Mouse (Mus musculus): ENCODE results near the gene Ak2. TPM values are rescaled to one million over a fixed set of nuclear protein-coding genes. Genes with fewer than 3 reads are reported as not detected.

Ak2 gene
- polyA plus RNA-seq, 1 experiment from 2014 or later: 173 TPM

DNA sequence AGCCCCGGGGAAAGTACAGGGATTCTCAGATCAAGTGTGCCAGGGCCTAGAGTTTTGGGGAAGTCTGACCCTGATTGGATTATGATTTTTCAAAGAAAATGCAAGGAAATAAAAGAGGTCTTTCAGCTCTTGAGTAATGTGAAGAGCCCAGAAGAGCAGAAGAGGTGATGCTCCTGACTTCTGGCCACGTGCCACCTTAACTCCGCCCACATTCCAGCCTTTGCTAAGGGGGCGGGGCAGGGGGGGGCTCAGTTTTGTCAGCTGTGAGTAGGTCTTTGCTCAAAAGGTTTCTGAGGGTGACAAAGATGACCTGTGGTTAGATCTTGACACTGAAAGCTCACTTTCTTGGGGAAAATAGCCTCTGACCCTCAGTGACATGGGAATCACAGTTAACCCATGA is 24.6 kb downstream of the Ak2 start:
- Histone ChIP-seq H3K4me3 (ENCODE audit: low read length) (no peak overlapping the region), H3K36me3 (ENCODE audit: control insufficient read depth, insufficient read depth, low read length) (no peaks in the 10 kb centered on the region), H3K9ac (ENCODE audit: low read length) (no peak overlapping the region), H3K9me3 (ENCODE audit: control insufficient read depth, low read length) (no peaks in the 10 kb centered on the region), H3K27me3 (ENCODE audit: control insufficient read depth, insufficient read depth, low read depth, low read length) (no peaks in the 10 kb centered on the region), H3K4me2 (ENCODE audit: low read depth, low read length) (peak overlapping the region; percentile 39), H3K4me1 (replicated peaks; ENCODE audit: control insufficient read depth, insufficient read depth, low read length) (peaks cover 41% of the 10 kb centered on the region), H3K27ac (ENCODE audit: low read length) (no peak overlapping the region)
- WGBS: 17% methylated on average over 4 of the region's 4 CpGs
- ATAC-seq (ENCODE audit: low read depth): no peak

GRCm38 (mm10) chr4:129017150-129017549 is 25.4 kb downstream of the Ak2 start:
- WGBS: 81% methylated on average over 10 of the region's 10 CpGs
- Histone ChIP-seq H3K27me3 (ENCODE audit: control insufficient read depth, insufficient read depth, low read depth, low read length) (no peaks in the 10 kb centered on the region), H3K27ac (ENCODE audit: low read length) (no peak overlapping the region), H3K4me3 (ENCODE audit: low read length) (no peak overlapping the region), H3K4me1 (replicated peaks; ENCODE audit: control insufficient read depth, insufficient read depth, low read length) (peaks cover 46% of the 10 kb centered on the region), H3K4me2 (ENCODE audit: low read depth, low read length) (no peak overlapping the region), H3K9ac (ENCODE audit: low read length) (no peak overlapping the region), H3K36me3 (ENCODE audit: control insufficient read depth, insufficient read depth, low read length) (no peaks in the 10 kb centered on the region), H3K9me3 (ENCODE audit: control insufficient read depth, low read length) (no peaks in the 10 kb centered on the region)
- ATAC-seq (ENCODE audit: low read depth): no peak

DNA sequence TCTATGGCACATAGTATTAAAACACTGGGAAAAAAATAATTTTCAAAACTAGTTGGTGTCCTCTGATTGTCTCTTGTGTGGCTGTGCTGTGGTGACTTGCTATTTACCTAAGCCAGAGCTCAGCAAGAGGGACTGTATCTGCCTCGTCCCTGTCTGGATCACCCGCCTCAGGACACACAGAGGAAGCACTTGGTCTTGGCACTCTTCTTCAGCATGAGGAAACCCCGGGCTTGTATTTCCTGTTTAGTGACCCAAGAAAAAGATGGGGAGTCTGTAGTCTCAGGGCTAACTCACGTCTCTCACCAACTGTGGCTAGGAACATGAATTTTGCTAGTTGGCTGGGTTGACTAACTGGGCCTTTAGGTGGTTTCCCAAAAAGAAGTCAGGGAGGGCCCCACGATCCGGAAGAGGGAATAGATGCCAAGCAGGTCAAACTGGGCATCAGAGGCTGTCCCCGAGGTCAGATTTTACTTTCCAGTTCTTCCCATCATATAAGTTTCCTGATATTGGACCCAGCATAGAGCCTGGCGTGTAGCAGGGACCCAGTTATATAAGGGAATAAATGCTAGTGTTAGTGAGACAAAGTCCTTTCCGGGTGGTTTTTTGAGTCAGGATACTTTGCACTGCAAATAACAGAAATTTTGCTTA is 27.2 kb downstream of the Ak2 start:
- Histone ChIP-seq H3K4me3 (ENCODE audit: low read length) (no peak overlapping the region), H3K27ac (ENCODE audit: low read length) (no peak overlapping the region), H3K9me3 (ENCODE audit: control insufficient read depth, low read length) (no peaks in the 10 kb centered on the region), H3K4me2 (ENCODE audit: low read depth, low read length) (no peak overlapping the region), H3K36me3 (ENCODE audit: control insufficient read depth, insufficient read depth, low read length) (no peaks in the 10 kb centered on the region), H3K9ac (ENCODE audit: low read length) (no peak overlapping the region), H3K4me1 (replicated peaks; ENCODE audit: control insufficient read depth, insufficient read depth, low read length) (peaks cover 36% of the 10 kb centered on the region), H3K27me3 (ENCODE audit: control insufficient read depth, insufficient read depth, low read depth, low read length) (no peaks in the 10 kb centered on the region)
- ATAC-seq (ENCODE audit: low read depth): no peak
- WGBS: 76% methylated on average over 9 of the region's 9 CpGs

DNA sequence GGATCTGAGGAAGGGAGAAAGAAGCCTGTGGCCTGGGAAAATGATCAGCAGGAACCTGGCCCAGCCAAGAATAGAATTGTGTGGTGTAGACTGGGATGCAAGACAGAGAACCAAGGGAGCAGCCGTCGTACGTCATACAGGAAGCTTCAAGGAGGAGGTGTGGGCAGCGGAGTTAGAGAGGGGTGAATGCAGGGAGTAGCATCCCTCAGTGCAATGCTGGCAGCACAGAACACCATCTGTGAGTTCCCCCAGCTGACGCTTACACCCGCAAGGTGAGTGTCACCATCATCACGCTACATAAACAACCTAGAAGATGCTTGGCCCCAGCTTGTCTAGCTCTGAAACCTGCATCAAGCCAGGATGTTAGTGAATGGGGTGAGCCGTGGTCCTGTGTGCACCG is 28.0 kb downstream of the Ak2 start:
- H3K4me2 ChIP-seq (ENCODE audit: low read depth, low read length): no peak overlapping the region
- no peaks in the 10 kb centered on the region for H3K36me3 ChIP-seq (ENCODE audit: control insufficient read depth, insufficient read depth, low read length)
- no peak overlapping the region for H3K27ac ChIP-seq (ENCODE audit: low read length)
- no peak for ATAC-seq (ENCODE audit: low read depth)
- peaks cover 42% of the 10 kb centered on the region for H3K4me1 ChIP-seq (replicated peaks; ENCODE audit: control insufficient read depth, insufficient read depth, low read length)
- H3K27me3 ChIP-seq (ENCODE audit: control insufficient read depth, insufficient read depth, low read depth, low read length): no peaks in the 10 kb centered on the region
- no peak overlapping the region for H3K9ac ChIP-seq (ENCODE audit: low read length)
- no peaks in the 10 kb centered on the region for H3K9me3 ChIP-seq (ENCODE audit: control insufficient read depth, low read length)
- WGBS: 67% methylated on average over 9 of the region's 9 CpGs
- no peak overlapping the region for H3K4me3 ChIP-seq (ENCODE audit: low read length)

DNA sequence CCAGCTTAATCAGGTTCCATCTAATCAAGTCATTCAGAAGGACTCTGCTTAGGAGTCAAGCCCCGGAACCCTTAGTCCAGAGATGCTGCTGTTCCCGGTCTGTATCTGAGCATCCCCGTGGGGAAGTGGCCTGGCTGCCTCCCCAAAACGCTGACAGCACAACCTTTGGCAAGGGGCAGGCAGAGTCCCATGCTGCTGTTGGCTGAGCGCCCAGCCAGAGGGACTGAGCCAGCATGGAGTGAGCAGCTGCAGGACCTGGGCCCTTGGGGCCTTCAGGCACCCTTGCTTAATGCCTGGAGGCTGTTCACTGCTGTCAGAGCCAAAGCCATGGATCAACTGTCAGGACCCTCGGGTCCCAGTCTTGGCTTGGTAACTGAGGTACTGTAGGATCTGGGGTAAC is 28.7 kb downstream of the Ak2 start:
- Histone ChIP-seq H3K36me3 (ENCODE audit: control insufficient read depth, insufficient read depth, low read length) (no peaks in the 10 kb centered on the region), H3K27ac (ENCODE audit: low read length) (no peak overlapping the region), H3K4me1 (replicated peaks; ENCODE audit: control insufficient read depth, insufficient read depth, low read length) (peaks cover 41% of the 10 kb centered on the region), H3K4me3 (ENCODE audit: low read length) (no peak overlapping the region), H3K27me3 (ENCODE audit: control insufficient read depth, insufficient read depth, low read depth, low read length) (no peaks in the 10 kb centered on the region), H3K9ac (ENCODE audit: low read length) (no peak overlapping the region), H3K9me3 (ENCODE audit: control insufficient read depth, low read length) (no peaks in the 10 kb centered on the region), H3K4me2 (ENCODE audit: low read depth, low read length) (no peak overlapping the region)
- ATAC-seq (ENCODE audit: low read depth): peak; percentile 89
- 37% methylated on average over 6 of the region's 6 CpGs for WGBS

- no peaks in the 10 kb centered on the region for H3K9me3 ChIP-seq (ENCODE audit: control insufficient read depth, low read length)
- H3K4me1 ChIP-seq (replicated peaks; ENCODE audit: control insufficient read depth, insufficient read depth, low read length): peaks cover 32% of the 10 kb centered on the region
- no peaks in the 10 kb centered on the region for H3K36me3 ChIP-seq (ENCODE audit: control insufficient read depth, insufficient read depth, low read length)
- H3K4me2 ChIP-seq (ENCODE audit: low read depth, low read length): no peak overlapping the region
- H3K27me3 ChIP-seq (ENCODE audit: control insufficient read depth, insufficient read depth, low read depth, low read length): no peaks in the 10 kb centered on the region
- H3K9ac ChIP-seq (ENCODE audit: low read length): no peak overlapping the region
- WGBS: 50% methylated on average over 3 of the region's 3 CpGs
- no peak overlapping the region for H3K4me3 ChIP-seq (ENCODE audit: low read length)
- no peak for ATAC-seq (ENCODE audit: low read depth)
- no peak overlapping the region for H3K27ac ChIP-seq (ENCODE audit: low read length)
Observed at GRCm38 (mm10) chr4:129021426-129021825, 29.7 kb downstream of the Ak2 start.

- Histone ChIP-seq H3K4me1 (replicated peaks; ENCODE audit: control insufficient read depth, insufficient read depth, low read length) (peaks cover 31% of the 10 kb centered on the region), H3K36me3 (ENCODE audit: control insufficient read depth, insufficient read depth, low read length) (no peaks in the 10 kb centered on the region), H3K4me2 (ENCODE audit: low read depth, low read length) (no peak overlapping the region), H3K27me3 (ENCODE audit: control insufficient read depth, insufficient read depth, low read depth, low read length) (no peaks in the 10 kb centered on the region), H3K27ac (ENCODE audit: low read length) (no peak overlapping the region), H3K4me3 (ENCODE audit: low read length) (no peak overlapping the region), H3K9me3 (ENCODE audit: control insufficient read depth, low read length) (no peaks in the 10 kb centered on the region), H3K9ac (ENCODE audit: low read length) (no peak overlapping the region)
- WGBS: 75% methylated on average over 4 of the region's 4 CpGs
- ATAC-seq (ENCODE audit: low read depth): no peak
Observed at GRCm38 (mm10) chr4:129021886-129022285, 30.1 kb downstream of the Ak2 start.

DNA sequence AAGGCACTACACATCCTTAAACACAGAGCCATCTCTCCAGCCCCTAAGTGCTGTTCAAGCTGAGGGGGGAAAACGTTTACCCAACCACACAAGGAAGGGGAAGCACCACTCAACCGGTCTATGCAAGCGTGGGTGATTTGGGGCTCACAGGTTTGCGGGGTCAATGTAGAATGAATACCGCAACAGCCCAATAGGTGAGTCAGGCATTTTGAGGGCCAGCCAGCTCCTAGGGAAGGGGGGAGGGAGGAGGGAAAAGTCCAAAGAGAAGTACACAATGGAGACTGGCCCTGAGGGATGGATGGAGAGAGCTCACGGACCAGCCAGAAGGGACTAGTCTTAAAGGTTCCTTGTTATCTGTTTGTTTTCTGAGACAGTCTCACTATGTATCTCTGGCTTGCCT is 32.1 kb downstream of the Ak2 start:
- Histone ChIP-seq H3K4me3 (ENCODE audit: low read length) (no peak overlapping the region), H3K27me3 (ENCODE audit: control insufficient read depth, insufficient read depth, low read depth, low read length) (no peaks in the 10 kb centered on the region), H3K4me2 (ENCODE audit: low read depth, low read length) (no peak overlapping the region), H3K9ac (ENCODE audit: low read length) (no peak overlapping the region), H3K4me1 (replicated peaks; ENCODE audit: control insufficient read depth, insufficient read depth, low read length) (peaks cover 31% of the 10 kb centered on the region), H3K9me3 (ENCODE audit: control insufficient read depth, low read length) (no peaks in the 10 kb centered on the region), H3K27ac (ENCODE audit: low read length) (no peak overlapping the region), H3K36me3 (ENCODE audit: control insufficient read depth, insufficient read depth, low read length) (no peaks in the 10 kb centered on the region)
- ATAC-seq (ENCODE audit: low read depth): no peak
- WGBS: 56% methylated on average over 6 of the region's 6 CpGs

GRCm38 (mm10) chr4:129024775-129025174 is 33.0 kb downstream of the Ak2 start:
- Histone ChIP-seq H3K9ac (ENCODE audit: low read length) (no peak overlapping the region), H3K4me3 (ENCODE audit: low read length) (no peak overlapping the region), H3K4me1 (replicated peaks; ENCODE audit: control insufficient read depth, insufficient read depth, low read length) (peaks cover 29% of the 10 kb centered on the region), H3K27ac (ENCODE audit: low read length) (peak overlapping the region; percentile 50), H3K27me3 (ENCODE audit: control insufficient read depth, insufficient read depth, low read depth, low read length) (no peaks in the 10 kb centered on the region), H3K36me3 (ENCODE audit: control insufficient read depth, insufficient read depth, low read length) (no peaks in the 10 kb centered on the region), H3K9me3 (ENCODE audit: control insufficient read depth, low read length) (no peaks in the 10 kb centered on the region), H3K4me2 (ENCODE audit: low read depth, low read length) (no peak overlapping the region)
- WGBS: 12% methylated on average over 6 of the region's 6 CpGs
- ATAC-seq (ENCODE audit: low read depth): peak; percentile 80

- Histone ChIP-seq H3K27me3 (ENCODE audit: control insufficient read depth, insufficient read depth, low read depth, low read length) (no peaks in the 10 kb centered on the region), H3K4me1 (replicated peaks; ENCODE audit: control insufficient read depth, insufficient read depth, low read length) (peaks cover 20% of the 10 kb centered on the region), H3K9me3 (ENCODE audit: control insufficient read depth, low read length) (no peaks in the 10 kb centered on the region), H3K27ac (ENCODE audit: low read length) (no peak overlapping the region), H3K4me2 (ENCODE audit: low read depth, low read length) (no peak overlapping the region), H3K4me3 (ENCODE audit: low read length) (no peak overlapping the region), H3K36me3 (ENCODE audit: control insufficient read depth, insufficient read depth, low read length) (no peaks in the 10 kb centered on the region), H3K9ac (ENCODE audit: low read length) (no peak overlapping the region)
- WGBS: 91% methylated on average over 3 of the region's 3 CpGs
- ATAC-seq (ENCODE audit: low read depth): no peak
Observed at GRCm38 (mm10) chr4:129025707-129026106, 33.9 kb downstream of the Ak2 start.

Measured in lung, embryonic 16.5 days (tissue).